Mouse (Mus musculus): ENCODE measurements around the gene Fam181b.

Gene Fam181b

DNA sequence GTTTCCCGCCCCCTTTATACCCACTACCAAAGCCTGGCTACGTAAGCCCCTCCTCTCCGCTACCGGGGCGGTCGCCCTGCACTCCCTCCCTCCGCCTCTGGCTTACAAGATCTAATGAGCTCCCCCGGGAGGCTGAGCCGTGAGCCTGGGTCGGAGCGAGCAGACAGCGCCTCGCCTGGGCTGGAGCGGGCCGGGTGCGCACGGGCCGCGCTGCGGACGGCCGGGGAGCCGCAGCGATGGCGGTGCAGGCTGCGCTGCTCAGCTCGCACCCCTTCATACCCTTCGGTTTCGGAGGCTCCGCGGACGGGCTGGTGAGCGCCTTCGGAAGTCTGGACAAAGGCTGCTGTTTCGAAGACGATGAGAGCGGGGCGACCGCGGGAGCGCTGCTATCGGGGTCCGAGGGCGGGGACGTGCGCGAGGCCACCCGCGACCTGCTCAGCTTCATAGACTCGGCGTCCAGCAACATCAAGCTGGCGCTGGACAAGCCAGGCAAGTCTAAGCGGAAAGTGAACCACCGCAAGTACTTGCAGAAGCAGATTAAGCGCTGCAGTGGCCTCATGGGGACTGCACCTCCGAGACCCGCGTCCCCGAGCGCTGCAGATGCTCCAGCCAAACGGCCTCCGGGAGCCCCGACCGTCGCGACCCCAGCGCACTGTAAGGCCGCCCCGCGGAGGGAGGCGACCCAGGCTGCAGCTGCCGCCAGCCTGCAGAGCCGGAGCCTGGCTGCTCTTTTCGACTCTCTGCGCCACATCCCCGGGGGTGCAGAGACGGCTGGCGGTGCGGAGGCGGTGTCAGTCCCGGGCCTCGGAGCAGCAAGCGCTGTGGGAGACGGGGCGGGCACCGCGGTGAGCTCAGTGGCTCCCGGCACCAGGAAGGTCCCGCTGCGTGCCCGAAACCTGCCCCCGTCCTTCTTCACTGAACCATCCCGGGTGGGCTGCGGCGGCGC is at the start of gene Fam181b:
Fam181b (plus strand) TSS at position 81 of the 946 bp plus-strand sequence.
- DNase-seq, result peak; percentile 71 to 79

DNA sequence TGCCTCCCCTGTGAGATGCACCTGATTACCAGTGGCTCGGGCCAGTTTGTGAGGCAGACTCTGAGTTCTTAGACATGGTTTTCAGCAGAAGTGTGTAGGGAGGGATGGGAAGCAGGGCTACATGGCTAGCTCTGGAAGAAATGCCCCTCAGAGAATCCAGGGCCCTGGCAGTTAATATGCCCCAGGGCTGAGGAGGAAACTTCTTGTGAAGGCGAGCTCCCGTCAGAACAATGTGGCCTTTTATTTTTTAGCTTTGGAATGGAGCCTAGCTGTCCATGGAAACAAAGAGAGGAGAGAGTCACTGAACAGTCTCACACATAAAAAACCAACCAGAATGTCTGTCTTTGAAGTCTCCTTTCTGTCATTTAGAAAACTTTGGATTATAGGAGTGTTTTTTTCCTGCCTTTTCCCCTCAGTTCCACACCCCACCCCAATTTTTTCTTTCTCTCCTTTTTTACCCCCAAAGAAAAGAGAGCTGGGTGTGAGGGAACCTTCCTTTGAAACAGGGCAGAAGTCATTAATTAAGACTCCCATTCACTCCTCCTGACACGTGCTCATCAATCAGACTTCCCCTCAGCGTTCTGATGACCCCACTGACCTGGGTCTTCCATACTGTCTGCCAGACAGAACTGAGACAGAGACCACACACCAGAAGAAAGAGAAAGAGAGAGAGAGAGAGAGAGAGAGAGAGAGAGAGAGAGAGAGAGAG is 41.7 kb upstream of the Fam181b start:
- no peak for DNase-seq

DNA sequence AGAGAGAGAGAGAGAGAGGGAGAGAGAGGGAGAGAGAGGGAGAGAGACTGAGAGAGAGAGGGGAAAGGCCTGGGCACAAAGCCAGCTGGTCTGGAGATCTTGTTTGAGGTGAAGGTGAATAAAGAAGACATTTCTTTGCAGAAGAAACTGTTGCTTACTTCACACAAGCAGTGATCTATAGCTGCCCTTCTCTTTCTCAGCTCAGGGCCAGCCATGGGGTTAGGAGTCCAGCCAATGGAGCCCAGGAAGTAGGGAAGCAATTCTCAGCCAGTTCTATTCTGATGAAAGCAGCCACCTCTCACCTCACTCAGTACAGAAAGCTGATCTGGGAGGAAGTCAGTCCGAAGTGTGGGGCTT is 41.2 kb upstream of the Fam181b start:
- no peak for DNase-seq

DNA sequence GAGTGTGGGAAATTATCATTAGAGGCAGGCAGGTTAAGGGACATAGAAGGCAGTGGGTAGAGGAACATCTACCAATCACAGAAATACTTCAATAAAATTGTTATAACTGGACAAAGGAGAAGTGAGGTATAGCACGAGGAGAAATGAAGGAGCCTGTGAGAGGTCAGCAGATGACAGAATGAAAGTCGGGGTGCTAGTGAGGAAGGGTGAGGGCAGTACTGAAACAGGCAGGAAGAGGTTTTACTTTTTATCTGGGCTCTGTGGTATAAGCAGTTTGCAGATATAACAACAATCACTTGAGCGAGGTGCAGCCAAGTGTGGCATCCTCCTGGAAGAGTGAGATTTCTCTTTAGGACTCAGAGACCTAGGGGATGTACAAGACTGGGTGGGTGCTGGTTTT is 40.1 kb upstream of the Fam181b start:
- DNase-seq, result no peak

DNA sequence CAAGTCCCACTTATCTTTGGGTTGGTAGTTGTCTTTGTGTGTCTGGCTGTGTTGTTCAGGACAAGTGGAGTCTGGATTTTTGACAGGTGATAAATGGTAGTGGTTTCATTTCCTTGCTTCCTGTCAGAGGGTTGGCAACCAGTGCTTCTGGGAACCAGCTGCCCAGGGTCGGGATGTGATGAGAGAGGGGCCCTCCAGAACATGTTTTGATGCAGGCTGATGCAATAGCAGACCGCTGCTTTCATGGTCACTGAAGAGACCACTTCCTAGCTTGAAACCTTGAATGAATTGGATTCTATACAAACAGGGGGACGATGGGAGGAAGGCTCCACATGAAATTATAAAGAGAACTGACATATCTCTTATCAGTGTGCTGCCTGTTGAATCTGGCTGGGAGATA is 35.3 kb upstream of the Fam181b start:
- peak in 1 of 2 experiments; percentile 21 for DNase-seq

DNA sequence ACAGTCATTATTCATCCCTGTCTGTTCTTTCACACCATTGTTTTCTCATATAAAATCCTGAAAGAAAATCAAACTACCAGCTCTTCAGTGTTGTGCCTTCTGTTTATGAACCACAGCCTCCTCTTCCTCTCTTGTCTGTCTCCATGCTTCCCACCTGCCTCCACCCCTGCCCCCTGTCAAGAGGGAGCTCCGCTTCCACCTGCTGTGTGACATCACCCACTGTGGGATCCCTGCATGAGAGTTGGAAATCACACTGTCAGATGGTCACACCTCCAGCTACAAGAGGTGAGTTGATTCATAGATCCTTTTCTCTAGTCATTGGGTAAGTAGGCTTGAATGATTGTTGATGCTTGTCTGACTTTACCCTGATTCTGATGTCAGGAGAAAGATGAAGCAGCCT is 34.9 kb upstream of the Fam181b start:
- no peak for DNase-seq

DNA sequence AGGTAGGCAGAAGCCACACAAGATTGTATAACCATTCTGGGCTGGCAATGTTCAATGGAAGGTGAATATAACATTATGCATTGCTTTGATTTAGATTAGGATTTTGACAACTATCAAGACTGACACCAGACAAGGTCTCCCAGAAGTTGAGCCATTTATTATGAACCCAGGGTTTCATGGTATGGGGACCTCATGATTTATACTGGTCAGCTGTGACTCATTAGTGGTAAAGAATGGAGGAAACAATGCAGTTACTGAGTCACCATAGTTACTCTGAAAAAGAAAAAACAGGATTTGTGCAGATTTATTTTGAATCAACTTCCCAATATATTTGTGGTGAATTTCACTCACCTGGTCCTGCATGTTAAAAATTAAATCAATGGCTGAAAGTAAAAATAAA is 18.8 kb upstream of the Fam181b start:
- DNase-seq, result no peak

DNA sequence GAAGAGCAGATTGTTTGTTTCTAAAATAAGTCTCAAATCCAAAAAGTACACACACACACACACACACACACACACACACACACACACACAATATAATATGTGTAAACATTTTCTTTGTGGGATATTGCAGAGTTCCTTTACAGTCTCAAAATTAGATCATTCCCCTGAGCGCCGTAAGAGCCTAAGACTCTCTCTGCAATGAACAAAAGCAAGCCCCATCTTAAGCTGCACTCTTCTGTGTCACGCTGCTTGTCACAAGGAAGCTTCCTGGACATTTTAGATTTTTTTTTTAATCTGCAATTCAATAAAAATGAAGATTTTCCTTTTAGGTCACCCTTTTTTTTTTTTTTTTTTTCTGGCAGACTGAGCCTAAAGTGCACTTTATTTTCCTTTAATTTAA is 17.9 kb upstream of the Fam181b start:
- DNase-seq, result no peak

DNA sequence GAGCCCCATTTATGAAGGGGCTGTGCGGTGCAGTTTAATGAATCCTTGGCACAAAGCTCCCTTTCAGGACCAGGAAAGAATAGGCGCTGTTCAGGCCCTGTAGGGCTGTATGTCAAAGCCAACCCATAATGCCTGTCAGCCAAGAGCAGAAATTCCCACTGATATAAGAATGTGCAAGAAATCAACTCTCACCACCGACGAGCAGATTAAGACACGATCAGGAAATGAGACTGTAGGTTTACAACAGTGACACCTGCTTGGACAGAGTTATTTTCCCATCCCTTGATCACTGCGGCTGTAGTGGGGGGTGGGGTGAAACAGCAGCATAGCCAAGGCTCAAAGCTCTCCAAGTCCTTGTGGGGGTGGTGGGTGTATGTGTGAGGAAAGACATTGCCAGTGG is 17.5 kb upstream of the Fam181b start:
- DNase-seq, result no peak

DNA sequence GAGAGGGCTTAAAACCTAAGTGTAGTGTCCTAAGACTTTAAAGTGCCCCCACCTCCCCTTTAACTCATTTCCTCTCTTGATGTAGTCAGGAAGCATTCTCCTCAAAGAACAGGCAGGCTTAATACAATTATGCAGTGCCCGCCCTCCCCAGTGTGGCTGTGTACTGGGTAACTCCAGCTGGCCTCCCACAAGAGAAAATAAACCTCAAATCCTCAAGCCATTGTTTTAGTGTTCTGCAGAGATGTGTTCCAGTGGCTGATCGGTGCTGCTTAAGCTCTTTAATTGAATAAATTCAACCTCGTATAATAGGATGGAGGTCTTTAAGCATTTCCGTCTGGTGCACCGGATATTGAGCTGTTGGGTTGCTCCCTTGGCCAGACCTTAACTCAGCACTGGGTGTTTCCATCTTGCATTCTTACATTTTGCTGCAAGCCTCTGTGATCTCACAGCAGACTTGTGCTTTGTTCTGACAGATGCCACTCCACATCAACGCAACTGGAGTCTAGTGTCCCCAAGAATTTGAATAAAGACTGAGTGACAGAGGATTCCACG is 12.1 kb upstream of the Fam181b start:
- DNase-seq, result no peak

DNA sequence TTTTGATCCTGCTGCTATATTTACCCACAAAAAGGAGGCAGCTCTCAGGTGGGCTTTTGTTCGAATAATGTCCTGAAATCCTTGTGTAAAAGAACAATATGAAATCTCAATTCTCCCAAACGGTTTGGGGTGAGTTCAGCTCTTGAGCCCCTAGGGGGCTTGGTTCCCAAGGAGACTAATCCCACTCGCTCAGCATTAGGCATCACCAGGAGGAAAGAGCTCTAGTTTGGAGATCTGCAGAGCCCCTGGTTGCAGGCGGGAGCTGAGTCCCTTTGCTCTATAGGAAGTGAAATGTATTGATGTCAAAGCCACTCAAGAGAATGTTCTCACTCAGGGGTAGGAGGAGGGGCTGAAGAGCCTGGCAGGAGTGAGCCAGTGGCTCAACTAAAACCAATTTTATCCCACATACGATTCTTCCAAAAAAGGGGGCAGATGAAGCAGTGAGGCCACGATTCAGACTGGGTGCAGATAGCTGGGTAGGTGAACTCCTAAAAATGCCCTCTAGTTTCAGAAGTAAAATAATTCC is 3.2 kb upstream of the Fam181b start:
- no peak for DNase-seq

DNA sequence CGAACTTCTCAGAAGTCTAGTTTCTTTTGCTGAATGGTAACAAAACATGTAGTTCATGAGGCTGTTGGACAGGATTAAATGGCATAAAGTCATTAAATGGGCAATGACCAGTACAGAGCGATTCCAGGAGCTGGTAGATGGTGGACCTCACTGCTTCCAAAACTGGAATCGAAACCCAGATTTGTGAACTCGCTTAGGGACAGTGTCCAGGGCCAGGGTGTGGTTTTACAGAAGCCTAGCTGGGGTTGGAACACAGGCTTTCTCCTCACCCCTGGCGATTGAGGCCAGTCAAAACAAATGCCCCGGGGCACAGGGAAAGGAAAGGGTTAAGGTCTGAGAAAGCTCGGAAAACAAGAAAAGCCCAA is 263 bp upstream of the Fam181b start:
- DNase-seq, result no peak

DNA sequence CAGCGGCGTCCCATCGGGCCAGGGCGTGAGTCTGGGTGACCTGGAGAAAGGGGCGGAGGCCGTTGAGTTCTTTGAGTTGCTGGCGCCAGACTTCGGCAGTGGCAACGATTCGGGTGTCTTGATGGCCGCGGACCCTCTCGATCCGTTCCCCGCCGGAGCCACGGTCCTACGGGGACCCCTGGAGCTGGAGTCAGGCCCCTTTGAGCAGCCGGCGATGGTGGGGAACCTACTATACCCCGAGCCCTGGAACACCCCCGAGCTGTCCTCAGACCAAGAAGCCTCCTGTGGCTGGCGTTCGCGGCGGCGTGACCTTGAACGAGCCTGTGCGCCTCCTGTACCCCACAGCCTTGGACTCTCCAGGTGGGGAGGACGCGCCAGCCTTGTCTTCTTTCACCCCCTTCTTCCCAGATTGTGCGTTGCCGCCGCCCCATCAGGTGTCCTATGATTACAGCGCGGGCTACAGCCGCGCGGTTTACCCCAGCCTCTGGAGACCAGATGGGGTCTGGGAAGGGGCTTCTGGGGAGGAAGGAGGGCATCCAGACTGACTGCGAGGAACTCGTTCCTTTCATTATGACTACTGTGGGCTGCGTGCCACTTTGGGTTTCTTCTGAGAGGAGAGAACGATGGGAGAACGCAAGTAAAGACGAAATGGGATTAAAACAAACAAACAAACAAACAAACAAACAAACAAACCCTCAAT is 1.2 kb downstream of the Fam181b start:
- no peak for DNase-seq

DNA sequence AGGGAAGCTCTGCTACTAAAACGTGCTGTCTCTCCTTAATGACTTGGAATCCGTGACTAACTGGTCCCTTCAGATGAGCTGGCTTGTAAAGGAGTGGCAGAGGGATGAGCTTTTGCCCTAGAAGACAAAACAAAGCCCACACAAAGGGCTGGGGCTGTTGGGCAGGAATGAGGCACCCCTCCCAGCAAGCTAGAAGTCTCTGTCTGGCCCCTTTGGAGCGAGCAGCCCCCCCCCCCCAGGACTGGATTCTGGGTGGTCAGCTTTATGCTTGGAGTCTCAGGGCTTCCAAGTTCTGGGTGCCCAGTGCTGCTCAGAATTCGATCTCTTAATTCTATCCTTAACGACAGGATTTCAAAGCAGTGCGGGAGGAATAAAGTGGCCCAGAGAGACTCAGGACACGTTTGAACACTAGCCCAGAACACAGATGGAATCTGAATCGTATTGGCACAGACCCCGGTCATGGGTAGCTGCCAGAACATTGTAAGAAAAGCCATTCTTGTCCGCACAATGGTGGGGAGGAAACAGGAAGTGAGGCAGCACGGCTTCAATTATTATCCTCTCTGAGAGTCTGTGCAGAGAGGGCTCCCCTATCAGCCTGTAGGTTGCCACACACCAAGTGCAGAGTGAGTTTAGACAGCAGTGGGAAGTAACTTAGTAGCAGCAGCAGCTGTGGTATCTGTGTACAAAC is 13.8 kb downstream of the Fam181b start:
- peak; percentile 79 to 83 for DNase-seq

DNA sequence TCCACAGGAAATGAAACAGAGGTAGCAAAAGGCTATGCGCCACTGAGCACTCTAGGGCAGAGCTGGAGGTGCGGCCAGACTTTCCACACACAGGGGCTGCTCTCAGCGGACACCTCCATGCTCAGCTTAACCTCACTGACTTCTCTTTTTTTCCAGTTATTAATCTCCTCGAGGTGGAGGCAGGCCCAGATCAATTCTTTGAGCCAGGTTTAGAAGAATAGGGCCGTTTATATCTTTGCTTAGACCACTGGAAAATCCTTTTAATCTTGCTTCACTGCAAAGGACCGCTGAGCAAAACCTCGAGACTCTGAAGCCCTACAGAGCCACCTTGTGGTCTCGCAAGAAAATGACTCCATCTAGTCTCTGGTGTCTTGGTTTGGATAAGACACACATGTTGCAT is 15.8 kb downstream of the Fam181b start:
- peak; percentile 24 to 33 for DNase-seq

DNA sequence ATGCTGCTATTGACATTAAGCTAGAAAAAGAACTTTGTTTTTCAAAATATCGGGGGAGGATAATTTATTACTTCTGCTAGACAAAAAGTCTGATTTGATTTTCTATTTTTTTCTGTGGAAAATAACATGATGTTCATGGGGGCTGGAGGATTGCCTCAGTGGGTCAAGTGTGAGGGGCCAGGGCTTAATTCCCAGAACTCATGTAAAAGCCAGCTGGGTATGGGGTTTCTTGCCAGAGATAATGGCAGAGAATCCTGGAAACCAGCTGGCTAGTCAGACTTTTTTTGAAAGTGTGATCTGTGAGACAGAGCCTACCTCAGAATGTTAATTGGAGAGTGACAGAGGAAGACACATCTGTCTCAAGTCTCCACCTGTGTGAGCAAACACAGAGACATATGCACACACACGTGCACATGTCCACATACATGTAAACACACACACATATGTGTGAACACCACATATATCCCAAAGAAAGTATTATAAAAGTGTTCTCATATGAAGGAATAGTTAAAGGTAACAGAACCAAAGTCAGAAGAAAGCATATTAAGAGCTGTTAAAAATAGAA is 25.2 kb downstream of the Fam181b start:
- no peak for DNase-seq

DNA sequence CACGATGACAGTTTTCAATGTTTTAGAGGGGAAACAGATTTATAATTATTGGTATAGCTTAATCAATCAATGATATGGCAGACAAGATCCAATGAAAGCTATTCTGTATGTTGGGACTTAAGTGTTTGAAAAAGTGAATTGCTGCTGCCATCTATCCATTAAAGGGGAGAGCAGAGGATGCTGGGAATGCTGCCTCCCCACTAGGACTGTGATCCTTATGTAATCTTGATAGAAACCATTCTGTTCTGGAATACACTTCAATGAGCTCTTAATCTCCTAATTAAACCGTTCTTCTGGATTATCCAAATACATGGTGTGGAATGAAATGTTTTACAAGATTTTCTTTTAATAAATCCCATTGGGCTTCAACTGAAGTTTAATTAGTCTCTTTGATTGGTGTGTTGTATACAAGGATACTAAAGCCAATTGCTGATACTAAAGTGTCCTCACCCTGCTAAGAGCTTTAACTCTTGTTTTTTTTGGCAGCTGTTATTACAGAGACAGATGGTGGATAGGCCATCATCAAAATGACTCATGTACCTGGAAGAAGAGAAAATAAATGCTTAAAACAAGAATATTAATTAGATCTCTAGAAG is 30.8 kb downstream of the Fam181b start:
- DNase-seq, result no peak

DNA sequence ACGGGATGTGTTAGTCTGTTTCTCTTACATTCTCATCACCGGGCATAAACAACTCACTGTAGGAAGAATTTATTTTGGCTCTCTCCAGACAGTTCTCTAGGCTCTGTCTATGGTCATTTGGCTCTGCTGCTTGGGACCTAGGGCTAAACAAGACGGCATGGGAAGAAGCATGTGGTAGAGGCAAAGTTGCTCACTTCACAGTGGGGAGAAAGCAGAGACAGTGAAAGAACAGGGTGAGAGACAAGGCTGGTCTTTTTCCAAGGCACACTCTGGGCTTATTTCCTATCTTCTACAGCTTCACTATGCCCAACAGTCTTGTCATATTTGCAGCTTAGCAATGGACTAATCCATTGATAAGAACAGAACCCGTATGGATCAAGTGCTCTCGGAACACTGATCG is 31.4 kb downstream of the Fam181b start:
- no peak for DNase-seq

DNA sequence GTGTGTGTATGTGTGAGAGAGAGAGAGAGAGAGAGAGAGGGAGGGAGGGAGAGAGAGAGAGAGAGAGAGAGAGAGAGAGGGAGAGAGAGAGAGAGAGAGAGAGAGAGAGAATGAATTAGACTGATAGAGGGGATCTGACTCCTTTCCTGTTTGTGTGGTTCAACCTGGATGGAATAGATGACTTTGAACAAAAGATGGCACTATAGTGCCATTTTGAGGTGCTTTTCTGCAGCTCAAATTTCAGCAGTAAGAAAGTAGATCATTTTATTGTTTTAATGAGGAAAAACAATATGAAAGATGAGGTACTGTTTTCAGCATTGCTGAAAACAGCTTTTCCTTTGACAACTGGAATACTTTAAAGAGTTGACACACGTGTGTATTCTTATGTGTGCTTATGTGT is 37.9 kb downstream of the Fam181b start:
- no peak for DNase-seq

DNA sequence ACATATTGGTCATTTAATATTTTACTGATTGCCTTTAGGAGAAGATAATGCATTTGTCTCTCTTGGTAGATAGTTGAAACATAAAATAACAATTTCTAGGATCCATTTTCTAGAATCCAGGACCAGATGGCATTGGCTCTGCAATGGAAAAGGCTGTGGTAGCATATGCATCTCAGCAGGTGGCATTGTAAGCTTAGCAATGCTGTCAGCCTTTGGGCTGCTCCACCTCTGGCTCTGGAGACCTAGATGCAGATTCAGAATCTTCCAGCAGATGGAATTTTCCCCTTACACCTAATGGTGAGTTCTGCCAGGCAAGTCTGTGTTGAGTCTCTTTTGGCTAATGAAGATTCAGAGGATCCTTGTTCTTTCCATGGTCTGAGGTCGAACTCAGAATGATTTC is 44.3 kb downstream of the Fam181b start:
- no peak for DNase-seq
